Mouse (Mus musculus): ENCODE data around the gene Magoh.
A peak's percentile ranks its signal among the peaks of the same experiment; 100 is the strongest.

Gene Magoh

GRCm38 (mm10) chr4:107889731-107890432 is 10.3 kb downstream of the Magoh start, which contains the start of gene 0610037L13Rik:
Gene 0610037L13Rik, plus strand, starts transcription at chr4:107889813.
- peak; percentile 96 for DNase-seq

GRCm38 (mm10) chr4:107892663-107893062 is 13.1 kb downstream of the Magoh start:
- DNase-seq: no peak

GRCm38 (mm10) chr4:107899211-107899927 is 19.8 kb downstream of the Magoh start:
- no peak for DNase-seq

- DNase-seq: peak; percentile 27
Observed at GRCm38 (mm10) chr4:107900206-107900605, 20.7 kb downstream of the Magoh start.

- peak; percentile 33 for DNase-seq
Observed at GRCm38 (mm10) chr4:107904252-107904651, 24.7 kb downstream of the Magoh start.

- no peak for DNase-seq
Observed at GRCm38 (mm10) chr4:107906561-107906960, 27.0 kb downstream of the Magoh start.

GRCm38 (mm10) chr4:107910020-107910419 is 30.5 kb downstream of the Magoh start:
- DNase-seq: no peak

- no peak for DNase-seq
Observed at GRCm38 (mm10) chr4:107920336-107920735, 40.8 kb downstream of the Magoh start.

GRCm38 (mm10) chr4:107921152-107921695 is 41.7 kb downstream of the Magoh start:
- peak; percentile 8 for DNase-seq

GRCm38 (mm10) chr4:107921952-107922351 is 42.4 kb downstream of the Magoh start:
- peak; percentile 34 for DNase-seq

- peak; percentile 99 for DNase-seq
Observed at GRCm38 (mm10) chr4:107923145-107923802, 43.7 kb downstream of the Magoh start, which contains the start of gene Cpt2. Gene Cpt2, minus strand, starts transcription at chr4:107923610.

- DNase-seq: no peak
Observed at GRCm38 (mm10) chr4:107923803-107924194, 44.2 kb downstream of the Magoh start.

GRCm38 (mm10) chr4:107928269-107928668 is 48.7 kb downstream of the Magoh start:
- no peak for DNase-seq

- DNase-seq: no peak
Observed at GRCm38 (mm10) chr4:107928726-107929125, 49.2 kb downstream of the Magoh start.

GRCm38 (mm10) chr4:107931453-107931852 is 51.9 kb downstream of the Magoh start:
- DNase-seq: no peak

- no peak for DNase-seq
Observed at GRCm38 (mm10) chr4:107933239-107933638, 53.7 kb downstream of the Magoh start.

GRCm38 (mm10) chr4:107935254-107935653 is 55.7 kb downstream of the Magoh start:
- no peak for DNase-seq
